Mouse (Mus musculus): Measurements from ENCODE around the gene Krt84.
A peak's percentile ranks its signal among the peaks of the same experiment; 100 is the strongest.

Krt84 gene

DNA sequence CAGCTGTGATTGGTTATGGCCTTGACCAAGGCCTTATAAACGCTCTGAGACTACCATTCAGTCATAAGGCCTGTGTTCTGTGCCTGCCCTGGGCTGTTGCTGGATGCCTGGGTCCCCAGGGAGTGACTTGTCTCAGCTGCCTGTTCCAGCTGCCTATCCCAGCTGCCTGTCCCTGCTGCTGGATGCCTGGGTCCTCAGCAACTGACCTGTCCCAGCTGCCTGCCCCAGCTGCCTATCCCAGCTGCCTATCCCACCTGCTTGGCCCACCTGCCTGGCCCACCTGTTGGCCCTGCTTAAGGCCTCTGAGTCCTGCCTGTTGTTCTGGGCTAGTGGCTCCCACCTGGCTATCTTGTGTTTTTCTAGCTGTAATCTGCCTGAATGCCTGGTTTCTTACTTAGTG is 38.4 kb downstream of the Krt84 start:
- DNase-seq: no peak

DNA sequence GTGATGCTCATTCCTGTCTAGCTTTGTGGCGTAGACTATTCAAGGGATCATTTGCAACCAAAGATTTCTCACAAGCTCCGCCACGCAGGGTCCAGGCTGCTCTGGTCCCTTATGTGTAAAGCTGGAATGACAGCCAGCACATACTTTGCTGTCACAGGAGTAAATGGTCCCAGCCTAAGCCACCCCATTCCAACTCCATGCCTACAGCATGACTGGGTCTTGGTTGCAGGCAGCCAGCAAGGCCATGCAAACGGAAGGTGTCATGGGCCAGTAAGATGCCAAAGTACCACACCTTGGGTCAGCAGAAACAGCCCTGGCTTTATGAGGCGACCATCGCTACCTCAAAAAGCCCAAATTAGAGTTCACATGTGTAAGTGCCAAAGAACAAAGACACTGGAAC is 38.9 kb downstream of the Krt84 start:
- no peak for DNase-seq

DNA sequence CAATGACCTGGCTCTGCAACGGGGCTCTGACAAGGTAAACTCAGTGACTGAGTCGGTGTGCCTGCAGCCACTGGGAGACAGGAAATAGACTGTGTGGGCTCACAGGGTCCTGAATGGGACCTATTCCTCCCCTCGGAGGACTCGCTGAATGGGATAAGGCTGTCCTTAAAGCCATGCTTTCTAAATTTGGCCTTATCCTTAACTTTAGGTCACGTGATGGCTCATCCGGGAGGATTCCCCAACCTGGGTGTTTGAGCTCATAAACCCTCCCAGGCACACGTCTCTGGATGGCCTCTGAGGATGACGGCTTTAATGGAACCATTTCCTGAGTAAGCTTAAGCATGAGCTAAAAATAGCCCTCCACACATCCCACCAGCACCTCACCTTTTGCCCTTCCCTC is 39.9 kb downstream of the Krt84 start:
- DNase-seq: no peak

DNA sequence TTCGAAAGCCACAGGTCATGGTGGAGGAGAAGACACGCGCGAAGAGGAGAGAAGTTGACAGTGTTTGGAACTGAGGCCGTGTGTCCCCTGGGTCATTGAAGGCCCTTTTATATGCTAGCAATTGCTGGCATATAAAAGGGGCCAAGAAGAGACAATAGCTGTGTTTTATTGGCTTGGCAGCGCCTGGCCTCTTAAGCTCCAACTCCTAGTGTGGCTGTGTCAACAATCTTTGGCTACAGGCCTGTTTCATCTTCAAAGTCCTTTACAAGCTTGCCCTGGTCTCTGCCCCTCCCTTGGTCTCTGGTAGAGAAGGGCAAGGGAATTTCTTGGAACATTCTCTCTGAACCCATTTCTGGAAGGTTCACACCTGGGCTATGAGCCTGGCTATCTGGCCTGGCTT is 41.2 kb downstream of the Krt84 start, which contains the start of gene Krt83:
TSS of gene Krt83 (minus strand) at position 82 of the 400 bp plus-strand sequence.
- DNase-seq: no peak

DNA sequence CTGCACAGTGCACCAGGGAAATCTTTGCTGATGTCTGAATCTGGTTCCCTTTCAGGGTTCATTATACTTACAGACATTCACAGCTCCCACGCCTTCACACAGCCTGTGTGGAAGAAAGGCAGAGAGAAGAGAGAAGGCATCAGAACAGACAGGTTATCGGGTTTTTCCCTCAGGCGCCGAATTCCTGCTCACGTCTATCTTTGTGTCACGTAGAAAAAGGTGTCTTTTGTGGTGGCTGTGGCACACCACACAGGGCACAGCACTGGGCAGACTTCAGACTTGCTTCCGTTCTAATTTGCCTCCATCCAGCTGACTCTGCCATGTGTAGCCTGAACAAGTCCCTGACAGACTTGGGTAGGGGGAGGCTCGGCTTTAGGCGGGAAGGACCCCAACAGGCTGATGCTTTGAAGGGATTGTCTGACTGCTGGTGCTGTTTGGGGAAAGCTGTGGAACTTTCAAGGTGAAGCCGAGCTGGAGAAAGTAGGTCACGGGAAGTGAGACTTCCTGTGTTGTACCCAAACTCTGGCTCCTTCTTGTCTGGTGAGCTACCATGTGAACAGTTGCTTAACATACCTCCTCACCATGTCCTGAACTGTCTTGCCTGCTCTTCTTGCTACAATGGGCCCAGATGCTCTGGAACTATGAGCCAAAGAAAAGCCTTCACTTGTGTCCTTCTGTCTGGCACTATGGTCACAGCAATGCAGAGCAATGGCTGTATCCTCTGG is 46.5 kb downstream of the Krt84 start:
- DNase-seq: no peak

DNA sequence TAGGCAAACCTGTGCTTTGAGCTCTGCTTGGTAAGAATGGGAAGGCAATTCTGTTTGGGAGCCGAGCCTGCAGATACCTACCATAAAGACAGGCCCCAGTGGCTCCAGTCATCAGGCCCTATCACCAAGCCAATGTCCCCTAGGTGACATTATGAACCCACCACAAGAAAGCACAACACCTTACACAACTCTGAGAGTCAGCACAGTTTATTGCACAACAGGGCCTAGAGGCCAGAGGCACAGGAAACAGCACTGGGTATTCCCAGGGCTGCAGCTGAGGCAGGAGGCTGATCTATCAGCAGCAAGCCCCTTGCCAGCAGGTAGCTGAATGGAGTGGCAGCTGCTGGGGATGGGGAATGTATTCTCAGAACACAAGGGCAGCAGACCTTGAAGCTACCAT is 47.7 kb downstream of the Krt84 start:
- no peak for DNase-seq

GRCm38 (mm10) chr15:101483646-101484045 is 49.0 kb downstream of the Krt84 start:
- DNase-seq: no peak

DNA sequence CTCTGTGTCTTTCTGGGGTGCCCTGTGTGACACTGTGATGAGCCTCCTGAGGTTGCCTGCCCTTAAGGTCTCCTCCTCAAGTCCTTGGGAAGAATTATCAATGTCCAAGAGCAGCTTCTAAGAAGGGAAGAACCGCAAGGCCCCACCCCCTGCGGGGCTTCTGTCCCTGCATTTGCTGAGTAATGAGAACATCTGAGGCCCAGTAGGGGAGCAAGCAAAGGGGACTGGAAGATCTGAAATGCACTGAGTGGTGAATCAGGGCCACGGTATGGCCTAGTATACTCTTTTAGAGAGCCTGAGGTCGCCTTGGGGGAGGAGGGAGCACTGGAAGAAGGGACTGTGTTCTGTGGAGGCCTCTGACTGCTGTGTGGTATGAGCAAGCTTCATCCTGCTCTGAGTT is 50.6 kb downstream of the Krt84 start:
- no peak for DNase-seq

DNA sequence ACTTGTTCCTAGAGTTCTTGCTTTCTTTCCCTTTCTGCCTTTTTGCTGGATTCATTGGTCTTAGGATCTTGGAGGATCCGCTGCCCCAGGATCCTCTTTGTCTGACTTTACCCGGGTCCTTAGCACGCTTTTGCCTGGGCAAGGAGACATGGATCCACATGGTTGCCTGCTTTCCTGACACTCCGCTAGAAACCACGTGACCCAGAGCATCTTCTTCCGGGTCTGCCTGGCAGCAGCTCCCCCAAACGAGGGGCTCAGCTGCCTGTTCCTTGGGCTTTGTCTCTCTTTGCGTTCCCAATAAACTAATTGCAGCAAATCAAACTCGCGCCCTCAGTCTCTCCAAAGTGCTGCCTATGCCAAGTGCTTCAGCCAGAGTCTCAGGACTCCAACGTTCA is 53.0 kb downstream of the Krt84 start:
- no peak for DNase-seq

- DNase-seq: peak; percentile 43
These were observed 53.5 kb downstream of the Krt84 start for GRCm38 (mm10) chr15:101479007-101479665.

All from kidney, postnatal 14 days (tissue).